Mouse (Mus musculus): ENCODE measurements around the gene Stum.
A peak's percentile ranks its signal among the peaks of the same experiment; 100 is the strongest.
"Not testable (repeated sequence)": the region's sequence is repeated elsewhere in the genome, so short reads cannot be mapped to it uniquely, and the experiment has no call there.

The Stum gene

GRCm38 (mm10) chr1:180483399-180484291 lies at the start of gene Stum:
TSS of gene Stum (minus strand) at chr1:180483504.
- peak; percentile 79 to 88 for DNase-seq

- no peak for DNase-seq
Measured at GRCm38 (mm10) chr1:180532671-180533070, 49.4 kb upstream of the Stum start.

GRCm38 (mm10) chr1:180530457-180531263 lies 47.4 kb upstream of the Stum start:
- DNase-seq = peak in 1 of 2 experiments; percentile 47

- DNase-seq = no peak
Measured at GRCm38 (mm10) chr1:180529847-180530246, 46.5 kb upstream of the Stum start.

- DNase-seq = peak; percentile 69
Measured at GRCm38 (mm10) chr1:180525301-180525700, 42.0 kb upstream of the Stum start.

GRCm38 (mm10) chr1:180523320-180523719 lies 40.0 kb upstream of the Stum start:
- no peak for DNase-seq

GRCm38 (mm10) chr1:180520190-180520589 lies 36.9 kb upstream of the Stum start:
- peak in 1 of 2 experiments; percentile 43 for DNase-seq

GRCm38 (mm10) chr1:180519520-180519919 lies 36.2 kb upstream of the Stum start:
- no peak for DNase-seq

GRCm38 (mm10) chr1:180518899-180519298 lies 35.6 kb upstream of the Stum start:
- not testable (repeated sequence) for DNase-seq

GRCm38 (mm10) chr1:180518412-180518811 lies 35.1 kb upstream of the Stum start:
- no peak for DNase-seq

GRCm38 (mm10) chr1:180517390-180518054 lies 34.2 kb upstream of the Stum start:
- DNase-seq = no peak

GRCm38 (mm10) chr1:180514077-180514476 lies 30.8 kb upstream of the Stum start:
- DNase-seq = no peak

- no peak for DNase-seq
Measured at GRCm38 (mm10) chr1:180510879-180511278, 27.6 kb upstream of the Stum start.

GRCm38 (mm10) chr1:180510442-180510841 lies 27.1 kb upstream of the Stum start:
- peak in 1 of 2 experiments; percentile 58 for DNase-seq

- DNase-seq = no peak
Measured at GRCm38 (mm10) chr1:180508662-180509061, 25.4 kb upstream of the Stum start.

- DNase-seq = peak; percentile 67 to 82
Measured at GRCm38 (mm10) chr1:180507291-180507791, 24.0 kb upstream of the Stum start.

- no peak for DNase-seq
Measured at GRCm38 (mm10) chr1:180506341-180506740, 23.0 kb upstream of the Stum start.

GRCm38 (mm10) chr1:180504899-180505298 lies 21.6 kb upstream of the Stum start:
- DNase-seq = peak in 1 of 2 experiments; percentile 45

- no peak for DNase-seq
Measured at GRCm38 (mm10) chr1:180503484-180503883, 20.2 kb upstream of the Stum start.

- DNase-seq = no peak
Measured at GRCm38 (mm10) chr1:180502566-180502965, 19.3 kb upstream of the Stum start.

GRCm38 (mm10) chr1:180500641-180501040 lies 17.3 kb upstream of the Stum start:
- peak; percentile 35 to 52 for DNase-seq

GRCm38 (mm10) chr1:180500218-180500617 lies 16.9 kb upstream of the Stum start:
- DNase-seq = peak; percentile 50 to 57

- no peak for DNase-seq
Measured at GRCm38 (mm10) chr1:180499766-180500165, 16.5 kb upstream of the Stum start.
